Mouse (Mus musculus): ENCODE results near the gene Cdkn1a. TPM values are rescaled to one million over a fixed set of nuclear protein-coding genes. Genes with fewer than 3 reads are reported as not detected.
"Not testable (repeated sequence)": the region's sequence is repeated elsewhere in the genome, so short reads cannot be mapped to it uniquely, and the experiment has no call there.

Gene Cdkn1a
- polyA plus RNA-seq, 1 experiment from 2014 or later: 54.1 TPM

DNA sequence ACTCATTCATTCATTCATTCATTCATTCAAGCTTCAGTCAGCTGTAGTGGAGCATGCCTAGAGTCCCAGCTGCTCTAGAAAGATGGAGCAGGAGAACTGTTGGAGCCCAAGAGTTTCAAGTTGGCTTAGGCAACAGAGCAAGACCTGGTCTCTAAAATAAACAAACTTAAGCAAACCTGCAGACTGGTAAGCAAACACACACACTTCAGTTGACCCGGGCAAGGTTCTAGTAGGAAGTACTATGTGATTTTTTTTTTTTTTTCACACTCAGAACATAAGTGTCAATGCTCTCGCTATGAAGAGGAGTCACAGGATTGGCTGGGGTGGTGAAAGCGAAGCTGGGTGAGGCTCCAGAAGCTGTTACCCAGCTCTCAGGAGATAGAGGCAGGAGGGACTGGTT, 31.2 kb upstream of the Cdkn1a start:
- Histone ChIP-seq H3K4me1 (replicated peaks) (peaks cover 41% of the 10 kb centered on the region), H3K9me3 (no peaks in the 10 kb centered on the region), H3K27me3 (no peaks in the 10 kb centered on the region), H3K9ac (replicated peaks) (no peak overlapping the region), H3K4me3 (replicated peaks) (no peak overlapping the region), H3K4me2 (no peak overlapping the region), H3K27ac (no peak overlapping the region), H3K36me3 (no peaks in the 10 kb centered on the region)
- ATAC-seq (ENCODE audit: insufficient number of reproducible peaks, insufficient read depth, low FRiP score, low TSS enrichment, low read depth): no peak
- 88% methylated on average over 3 of the region's 3 CpGs for WGBS

DNA sequence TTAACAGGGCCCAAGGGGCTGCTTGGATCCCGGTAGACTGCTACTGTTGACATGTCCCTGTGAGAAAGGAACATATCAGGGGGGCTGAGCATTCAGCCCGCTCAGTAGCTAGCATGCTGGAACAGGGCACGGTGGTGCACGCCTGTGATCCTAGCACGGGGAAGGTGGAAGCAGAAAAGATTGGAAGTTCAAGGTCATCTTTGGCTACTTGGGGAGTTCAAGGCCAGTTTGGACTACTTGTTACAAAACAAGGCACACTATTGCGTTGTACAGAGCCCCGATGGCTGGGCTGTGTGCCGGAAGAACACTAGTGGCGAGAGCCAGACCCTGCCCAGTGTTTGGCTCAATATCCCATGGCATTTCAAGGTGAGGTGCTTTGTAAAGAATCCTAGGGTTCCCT, 29.8 kb upstream of the Cdkn1a start:
- Histone ChIP-seq H3K9ac (replicated peaks) (no peak overlapping the region), H3K4me2 (no peak overlapping the region), H3K9me3 (no peaks in the 10 kb centered on the region), H3K36me3 (no peaks in the 10 kb centered on the region), H3K4me1 (replicated peaks) (peaks cover 35% of the 10 kb centered on the region), H3K27me3 (no peaks in the 10 kb centered on the region), H3K27ac (no peak overlapping the region), H3K4me3 (replicated peaks) (no peak overlapping the region)
- WGBS: 84% methylated on average over 9 of the region's 9 CpGs
- ATAC-seq (ENCODE audit: insufficient number of reproducible peaks, insufficient read depth, low FRiP score, low TSS enrichment, low read depth): no peak

DNA sequence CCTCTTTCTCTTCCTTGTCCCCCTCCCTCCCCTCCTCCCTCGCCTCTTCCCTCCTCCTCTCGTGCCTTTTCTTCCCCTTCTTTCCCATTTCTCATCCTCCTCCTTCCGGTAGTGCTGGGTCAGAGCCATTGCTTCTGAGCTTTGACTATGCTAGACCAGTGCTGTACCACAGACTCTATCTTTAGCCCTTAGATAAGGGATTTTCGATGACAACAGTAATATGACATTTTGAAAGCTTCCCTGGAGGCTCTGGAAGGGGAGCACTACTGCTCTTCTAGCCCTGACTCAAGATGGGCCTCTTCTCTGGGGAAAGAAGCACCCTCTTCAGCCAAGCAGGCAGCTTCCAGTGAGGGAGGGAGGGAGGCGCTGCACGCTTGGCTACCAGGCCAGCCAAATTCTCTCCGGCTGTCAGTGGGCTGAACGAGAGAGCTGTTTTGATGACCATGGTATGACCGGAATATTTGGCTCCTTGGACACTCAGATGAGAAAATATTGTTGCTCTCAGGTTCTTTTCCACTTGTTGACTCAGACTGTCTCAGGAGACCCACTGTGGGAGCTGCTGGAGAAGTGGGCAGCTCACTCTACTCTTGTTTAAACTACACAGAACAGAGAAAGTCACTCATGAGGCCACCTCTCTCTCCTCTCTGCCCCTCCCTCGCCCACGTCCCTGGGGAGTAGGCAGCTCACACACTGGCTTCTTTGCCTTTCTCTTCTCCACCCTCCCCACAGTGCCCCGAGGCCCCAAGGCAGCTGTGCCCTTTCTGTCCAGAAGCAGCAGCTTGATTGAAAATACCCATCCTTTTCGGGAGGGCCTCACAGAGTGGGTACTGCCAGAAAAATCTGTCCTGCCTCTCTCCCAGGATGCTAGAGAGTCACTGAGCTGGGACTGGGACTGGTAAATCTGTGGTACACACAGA, 28.4 kb upstream of the Cdkn1a start:
- H3K27me3 ChIP-seq: no peaks in the 10 kb centered on the region
- ATAC-seq (ENCODE audit: insufficient number of reproducible peaks, insufficient read depth, low FRiP score, low TSS enrichment, low read depth): no peak
- peaks cover 21% of the 10 kb centered on the region for H3K4me1 ChIP-seq (replicated peaks)
- WGBS: 57% methylated on average over 13 of the region's 13 CpGs
- H3K27ac ChIP-seq: no peak overlapping the region
- no peak overlapping the region for H3K4me3 ChIP-seq (replicated peaks)
- no peaks in the 10 kb centered on the region for H3K36me3 ChIP-seq
- no peak overlapping the region for H3K9ac ChIP-seq (replicated peaks)
- H3K9me3 ChIP-seq: no peaks in the 10 kb centered on the region
- no peak overlapping the region for H3K4me2 ChIP-seq

- ATAC-seq (ENCODE audit: insufficient number of reproducible peaks, insufficient read depth, low FRiP score, low TSS enrichment, low read depth): no peak
These were observed 27.4 kb upstream of the Cdkn1a start for GRCm38 (mm10) chr17:29063121-29063987.

DNA sequence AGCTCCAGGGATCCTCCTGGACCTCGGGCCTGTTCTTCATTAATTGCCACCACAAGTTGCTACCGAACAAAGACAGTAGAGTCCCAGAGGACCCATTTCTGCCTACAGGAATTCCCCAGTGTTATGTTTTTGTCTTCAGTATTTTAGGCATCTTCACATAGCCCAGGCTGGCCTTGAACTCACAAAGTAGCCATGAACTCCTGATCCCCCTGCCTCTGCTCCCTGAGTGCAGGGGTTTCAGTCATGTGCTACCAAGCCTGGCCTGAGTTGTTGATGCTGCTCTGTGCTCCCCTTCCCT, 26.8 kb upstream of the Cdkn1a start:
- WGBS: 67% methylated on average over 2 of the region's 2 CpGs
- ATAC-seq (ENCODE audit: insufficient number of reproducible peaks, insufficient read depth, low FRiP score, low TSS enrichment, low read depth): no peak
- Histone ChIP-seq H3K27ac (no peak overlapping the region), H3K36me3 (no peaks in the 10 kb centered on the region), H3K4me3 (replicated peaks) (no peak overlapping the region), H3K27me3 (no peaks in the 10 kb centered on the region), H3K9ac (replicated peaks) (no peak overlapping the region), H3K4me2 (no peak overlapping the region), H3K4me1 (replicated peaks) (peaks cover 18% of the 10 kb centered on the region), H3K9me3 (no peaks in the 10 kb centered on the region)

More at GRCm38 (mm10) chr17:29063121-29063987, 27.4 kb upstream of the Cdkn1a start:
- H3K36me3 ChIP-seq: no peaks in the 10 kb centered on the region
- no peak overlapping the region for H3K27ac ChIP-seq
- H3K27me3 ChIP-seq: no peaks in the 10 kb centered on the region
- H3K4me2 ChIP-seq: no peak overlapping the region
- H3K4me1 ChIP-seq (replicated peaks): peaks cover 18% of the 10 kb centered on the region
- no peak overlapping the region for H3K9ac ChIP-seq (replicated peaks)
- no peaks in the 10 kb centered on the region for H3K9me3 ChIP-seq
- WGBS: 67% methylated on average over 8 of the region's 8 CpGs
- no peak overlapping the region for H3K4me3 ChIP-seq (replicated peaks)

- H3K9me3 ChIP-seq: no peaks in the 10 kb centered on the region
- no peak overlapping the region for H3K4me3 ChIP-seq (replicated peaks)
- H3K27ac ChIP-seq: no peak overlapping the region
- H3K4me2 ChIP-seq: no peak overlapping the region
- H3K36me3 ChIP-seq: no peaks in the 10 kb centered on the region
- H3K4me1 ChIP-seq (replicated peaks): peaks cover 21% of the 10 kb centered on the region
- 81% methylated on average over 21 of the region's 21 CpGs for whole genome bisulfite sequencing
- no peaks in the 10 kb centered on the region for H3K27me3 ChIP-seq
- no peak overlapping the region for H3K9ac ChIP-seq (replicated peaks)
- no peak for ATAC-seq (ENCODE audit: insufficient number of reproducible peaks, insufficient read depth, low FRiP score, low TSS enrichment, low read depth)
These were observed 25.4 kb upstream of the Cdkn1a start for GRCm38 (mm10) chr17:29065245-29065940.

DNA sequence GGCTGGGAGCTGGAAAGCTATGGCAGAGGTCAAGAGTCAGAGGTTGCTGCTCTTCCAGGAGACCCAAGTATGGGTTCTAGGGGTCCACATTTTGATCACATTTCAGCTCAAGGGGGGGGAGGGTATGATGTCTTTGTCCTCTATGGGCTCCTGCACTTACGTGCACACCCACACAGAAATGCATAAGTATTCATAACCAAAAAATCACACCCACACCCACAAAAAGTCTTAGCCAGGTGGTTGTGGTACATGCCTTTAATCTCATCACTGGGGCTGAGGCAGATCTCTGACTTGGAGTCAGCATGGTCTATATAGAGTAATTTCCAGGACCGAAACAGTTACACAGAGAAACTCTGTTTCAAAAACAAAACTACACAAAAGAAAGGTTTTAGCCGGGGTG, 24.8 kb upstream of the Cdkn1a start:
- no peak for ATAC-seq (ENCODE audit: insufficient number of reproducible peaks, insufficient read depth, low FRiP score, low TSS enrichment, low read depth)
- no peaks in the 10 kb centered on the region for H3K27me3 ChIP-seq
- H3K4me2 ChIP-seq: no peak overlapping the region
- WGBS: 92% methylated on average over 3 of the region's 3 CpGs
- no peak overlapping the region for H3K27ac ChIP-seq
- H3K4me1 ChIP-seq (replicated peaks): peaks cover 21% of the 10 kb centered on the region
- H3K4me3 ChIP-seq (replicated peaks): no peak overlapping the region
- H3K36me3 ChIP-seq: no peaks in the 10 kb centered on the region
- no peak overlapping the region for H3K9ac ChIP-seq (replicated peaks)
- no peaks in the 10 kb centered on the region for H3K9me3 ChIP-seq

GRCm38 (mm10) chr17:29067416-29067815, 23.4 kb upstream of the Cdkn1a start:
- H3K4me2 ChIP-seq; ATAC-seq (ENCODE audit: insufficient number of reproducible peaks, insufficient read depth, low FRiP score, low TSS enrichment, low read depth); H3K9me3 ChIP-seq; H3K9ac ChIP-seq (replicated peaks); H3K4me3 ChIP-seq (replicated peaks); H3K27ac ChIP-seq; H3K36me3 ChIP-seq; H3K27me3 ChIP-seq: not testable (repeated sequence)
- 86% methylated on average over 3 of the region's 3 CpGs for WGBS
- peaks cover 26% of the 10 kb centered on the region for H3K4me1 ChIP-seq (replicated peaks)

- Histone ChIP-seq H3K27ac (no peak overlapping the region), H3K4me2 (no peak overlapping the region), H3K36me3 (no peaks in the 10 kb centered on the region), H3K27me3 (peaks cover 6% of the 10 kb centered on the region), H3K4me1 (replicated peaks) (peaks cover 26% of the 10 kb centered on the region), H3K9ac (replicated peaks) (no peak overlapping the region), H3K9me3 (no peaks in the 10 kb centered on the region), H3K4me3 (replicated peaks) (no peak overlapping the region)
- no peak for ATAC-seq (ENCODE audit: insufficient number of reproducible peaks, insufficient read depth, low FRiP score, low TSS enrichment, low read depth)
- 50% methylated on average over 5 of the region's 5 CpGs for WGBS
These were observed 22.9 kb upstream of the Cdkn1a start for GRCm38 (mm10) chr17:29067847-29068246.

- Histone ChIP-seq H3K4me2 (no peak overlapping the region), H3K9me3 (no peaks in the 10 kb centered on the region), H3K4me3 (replicated peaks) (no peak overlapping the region), H3K27ac (no peak overlapping the region), H3K36me3 (no peaks in the 10 kb centered on the region), H3K27me3 (peaks cover 10% of the 10 kb centered on the region), H3K4me1 (replicated peaks) (peaks cover 25% of the 10 kb centered on the region), H3K9ac (replicated peaks) (no peak overlapping the region)
- WGBS: 73% methylated on average over 10 of the region's 10 CpGs
- ATAC-seq (ENCODE audit: insufficient number of reproducible peaks, insufficient read depth, low FRiP score, low TSS enrichment, low read depth): no peak
These were observed 21.7 kb upstream of the Cdkn1a start for GRCm38 (mm10) chr17:29069063-29069462.

DNA sequence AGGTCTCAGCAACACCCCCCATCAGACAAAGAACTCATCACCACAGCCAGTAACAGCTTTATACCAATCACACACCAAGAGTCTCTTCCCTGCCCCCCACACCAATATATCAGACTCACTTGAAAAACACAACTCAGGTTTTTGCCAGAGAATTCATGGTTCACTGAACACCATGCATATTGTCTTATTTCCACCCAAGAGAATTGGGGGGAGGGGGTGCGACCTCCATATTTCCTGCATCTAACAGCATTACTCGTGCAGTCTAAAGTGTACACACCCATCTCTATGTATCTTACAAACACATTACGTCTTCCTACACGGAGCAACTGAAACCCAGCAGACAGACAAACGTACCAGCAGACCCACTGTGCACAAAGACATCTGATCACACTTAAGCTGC, 19.0 kb upstream of the Cdkn1a start:
- no peak overlapping the region for H3K27ac ChIP-seq

More for the DNA sequence above, 19.0 kb upstream of the Cdkn1a start:
- ATAC-seq (ENCODE audit: insufficient number of reproducible peaks, insufficient read depth, low FRiP score, low TSS enrichment, low read depth): no peak
- Histone ChIP-seq H3K4me1 (replicated peaks) (peaks cover 24% of the 10 kb centered on the region), H3K9ac (replicated peaks) (no peak overlapping the region), H3K4me3 (replicated peaks) (no peak overlapping the region), H3K36me3 (no peaks in the 10 kb centered on the region), H3K4me2 (no peak overlapping the region), H3K27me3 (peaks cover 11% of the 10 kb centered on the region), H3K9me3 (no peaks in the 10 kb centered on the region)
- WGBS: 69% methylated on average over 5 of the region's 5 CpGs
